Mouse (Mus musculus) myocyte (in vitro differentiated cells): Measurements from ENCODE around the gene Pard3b. TPM values are rescaled to one million over a fixed set of nuclear protein-coding genes. Genes with fewer than 3 reads are reported as not detected.

Experiments
- H3K27me3 ChIP-seq: one replicate; pipeline ENCODE4 v1.6.1; 2011; ENCODE audit not compliant: control insufficient read depth, insufficient read depth, insufficient read length
- H3K36me3 ChIP-seq: one replicate; pipeline ENCODE4 v1.6.1; 2011; ENCODE audit not compliant: control insufficient read depth, insufficient read depth
- H3K4me2 ChIP-seq: one replicate; pipeline ENCODE4 v1.6.1; 2011; ENCODE audit warnings: low read depth, control low read depth
- H3K4me3 ChIP-seq: one replicate; pipeline ENCODE4 v1.5.1; 2011; ENCODE audit warnings: mild to moderate bottlenecking, control low read depth, moderate library complexity
- H3K79me2 ChIP-seq: one replicate; pipeline ENCODE4 v1.6.1; 2011; ENCODE audit not compliant: control insufficient read depth, insufficient read depth
- H3ac ChIP-seq: one replicate; pipeline ENCODE4 v1.6.1; 2011; ENCODE audit not compliant: control insufficient read depth, insufficient read length
- CEBPB ChIP-seq: IDR thresholded peaks from 2 replicates; pipeline ENCODE4 v1.6.1; 2011; ENCODE audit warnings: mild to moderate bottlenecking, moderate library complexity; ENCODE audit not compliant: poor library complexity, insufficient read depth, severe bottlenecking
- E2F4 ChIP-seq: IDR thresholded peaks from one replicate; pipeline ENCODE4 v1.6.1; 2011; ENCODE audit warnings: mild to moderate bottlenecking, control low read depth, moderate library complexity; ENCODE audit not compliant: insufficient read depth
- MAX ChIP-seq: IDR thresholded peaks from one replicate; pipeline ENCODE4 v1.6.1; 2011; ENCODE audit warnings: low read depth, mild to moderate bottlenecking, control low read depth
- MYOD1 ChIP-seq, 3 experiments: IDR thresholded peaks; one replicate each; pipeline ENCODE4 v1.6.1; 2011; ENCODE audit warnings: control low read depth in 2 of 3, low read depth in 2 of 3, mild to moderate bottlenecking in 2 of 3, moderate library complexity in 1 of 3; ENCODE audit not compliant: insufficient read length in 2 of 3, control insufficient read depth in 1 of 3
- MYOG ChIP-seq, 3 experiments: IDR thresholded peaks; one replicate each; pipeline ENCODE4 v1.6.1; 2011; ENCODE audit warnings: control low read depth in 2 of 3, low read depth in 2 of 3, mild to moderate bottlenecking in 2 of 3; ENCODE audit not compliant: insufficient read length in 2 of 3, control insufficient read depth in 1 of 3, insufficient read depth in 1 of 3
- POLR2A ChIP-seq: IDR thresholded peaks from one replicate; pipeline ENCODE4 v1.6.1; 2011; ENCODE audit warnings: low read depth, mild to moderate bottlenecking, control low read depth, moderate library complexity; ENCODE audit not compliant: insufficient read length
- POLR2AphosphoS2 ChIP-seq: IDR thresholded peaks from one replicate; pipeline ENCODE4 v1.6.1; 2011; ENCODE audit warnings: low read depth, control low read depth; ENCODE audit not compliant: insufficient read length
- REST ChIP-seq: IDR thresholded peaks from one replicate; pipeline ENCODE4 v1.6.1; 2011; ENCODE audit warnings: mild to moderate bottlenecking, control low read depth, moderate library complexity; ENCODE audit not compliant: insufficient read depth, insufficient read length
- SRF ChIP-seq: IDR thresholded peaks from one replicate; pipeline ENCODE4 v1.6.1; 2011; ENCODE audit warnings: low read depth; ENCODE audit not compliant: control insufficient read depth, insufficient read length
- TCF12 ChIP-seq: IDR thresholded peaks from one replicate; pipeline ENCODE4 v1.6.1; 2011; ENCODE audit warnings: mild to moderate bottlenecking, control low read depth; ENCODE audit not compliant: poor library complexity, insufficient read depth, severe bottlenecking
- TCF3 ChIP-seq: IDR thresholded peaks from one replicate; pipeline ENCODE4 v1.6.1; 2011; ENCODE audit warnings: low read depth, control low read depth; ENCODE audit not compliant: insufficient read length
- USF1 ChIP-seq: IDR thresholded peaks from one replicate; pipeline ENCODE4 v1.6.1; 2011; ENCODE audit warnings: low read depth, mild to moderate bottlenecking, control low read depth, moderate library complexity
- polyA plus RNA-seq: library from polyadenylated mRNA; unstranded; fragments of >200 nt; fragmentation: generic; extraction: Trizol; gene quantifications from one replicate; pipeline ENCODE4 v1.2.1, GENCODE M21; 2012; ENCODE audit warnings: missing spikeins

Gene Pard3b
- polyA plus RNA-seq, 1 experiment: 0.17 TPM

GRCm38 (mm10) chr1:62328808-62329207, 690.2 kb downstream of the Pard3b start:
- Histone ChIP-seq H3K79me2 (no peaks in the 10 kb centered on the region), H3K27me3 (peaks cover 4% of the 10 kb centered on the region)
- TF ChIP-seq MYOG (IDR thresholded peaks at IDR 0.05; ENCODE audit: control insufficient read depth in 1 of 3, insufficient read depth in 1 of 3, insufficient read length in 2 of 3, low read depth in 2 of 3) (no peak), CEBPB (no peak), USF1 (no peak), MAX (no peak), POLR2A (no peak), MYOD1 (IDR thresholded peaks at IDR 0.05; ENCODE audit: control insufficient read depth in 1 of 3, insufficient read length in 2 of 3, low read depth in 2 of 3) (no peak), TCF3 (no peak), E2F4 (no peak), TCF12 (no peak), POLR2AphosphoS2 (no peak), REST (no peak), SRF (no peak)

GRCm38 (mm10) chr1:62333016-62333415, 694.4 kb downstream of the Pard3b start:
- Histone ChIP-seq H3ac (no peak overlapping the region), H3K79me2 (no peaks in the 10 kb centered on the region)

More at GRCm38 (mm10) chr1:62328808-62329207, 690.2 kb downstream of the Pard3b start:
- Histone ChIP-seq H3K4me3 (no peak overlapping the region), H3ac (no peak overlapping the region), H3K4me2 (no peak overlapping the region), H3K36me3 (no peaks in the 10 kb centered on the region)

GRCm38 (mm10) chr1:62334196-62334595, 695.6 kb downstream of the Pard3b start:
- Histone ChIP-seq H3K36me3 (no peaks in the 10 kb centered on the region), H3K4me3 (no peak overlapping the region), H3K4me2 (no peak overlapping the region), H3K79me2 (no peaks in the 10 kb centered on the region), H3ac (no peak overlapping the region), H3K27me3 (peaks cover 4% of the 10 kb centered on the region)
- TF ChIP-seq MYOD1 (IDR thresholded peaks at IDR 0.05; ENCODE audit: control insufficient read depth in 1 of 3, insufficient read length in 2 of 3, low read depth in 2 of 3) (no peak), TCF3 (no peak), USF1 (no peak), SRF (no peak), POLR2A (no peak), E2F4 (no peak), MYOG (IDR thresholded peaks at IDR 0.05; ENCODE audit: control insufficient read depth in 1 of 3, insufficient read depth in 1 of 3, insufficient read length in 2 of 3, low read depth in 2 of 3) (no peak), REST (no peak), TCF12 (no peak), CEBPB (no peak), MAX (no peak), POLR2AphosphoS2 (no peak)

More at GRCm38 (mm10) chr1:62333016-62333415, 694.4 kb downstream of the Pard3b start:
- TF ChIP-seq POLR2A (no peak), POLR2AphosphoS2 (no peak), MYOG (IDR thresholded peaks at IDR 0.05; ENCODE audit: control insufficient read depth in 1 of 3, insufficient read depth in 1 of 3, insufficient read length in 2 of 3, low read depth in 2 of 3) (no peak)
- H3K36me3 ChIP-seq: no peaks in the 10 kb centered on the region
- H3K27me3 ChIP-seq: peaks cover 4% of the 10 kb centered on the region
- H3K4me3 ChIP-seq: no peak overlapping the region
- H3K4me2 ChIP-seq: no peak overlapping the region

- TF ChIP-seq POLR2A (no peak), REST (no peak), TCF3 (no peak), SRF (no peak), CEBPB (no peak), TCF12 (no peak), POLR2AphosphoS2 (no peak), MYOG (IDR thresholded peaks at IDR 0.05; ENCODE audit: control insufficient read depth in 1 of 3, insufficient read depth in 1 of 3, insufficient read length in 2 of 3, low read depth in 2 of 3) (no peak), USF1 (no peak), MYOD1 (IDR thresholded peaks at IDR 0.05; ENCODE audit: control insufficient read depth in 1 of 3, insufficient read length in 2 of 3, low read depth in 2 of 3) (no peak), E2F4 (no peak), MAX (no peak)
- no peak overlapping the region for H3K4me3 ChIP-seq
- no peaks in the 10 kb centered on the region for H3K79me2 ChIP-seq
- H3K36me3 ChIP-seq: no peaks in the 10 kb centered on the region
- H3K4me2 ChIP-seq: no peak overlapping the region
- H3ac ChIP-seq: no peak overlapping the region
- peaks cover under 1% of the 10 kb centered on the region for H3K27me3 ChIP-seq
Observed at GRCm38 (mm10) chr1:62340261-62340660, 701.6 kb downstream of the Pard3b start.

GRCm38 (mm10) chr1:62344286-62344685, 705.7 kb downstream of the Pard3b start:
- no peak overlapping the region for H3ac ChIP-seq
- H3K36me3 ChIP-seq: no peaks in the 10 kb centered on the region
- H3K4me2 ChIP-seq: no peak overlapping the region
- TF ChIP-seq POLR2A (no peak), REST (no peak), TCF12 (no peak), MAX (no peak), USF1 (no peak), CEBPB (no peak), TCF3 (no peak)
- no peak overlapping the region for H3K4me3 ChIP-seq
- peaks cover 11% of the 10 kb centered on the region for H3K27me3 ChIP-seq
- H3K79me2 ChIP-seq: no peaks in the 10 kb centered on the region
